Comparison of ENCODE assay signal across 9 mouse cellular contexts in the genomic region with DNA sequence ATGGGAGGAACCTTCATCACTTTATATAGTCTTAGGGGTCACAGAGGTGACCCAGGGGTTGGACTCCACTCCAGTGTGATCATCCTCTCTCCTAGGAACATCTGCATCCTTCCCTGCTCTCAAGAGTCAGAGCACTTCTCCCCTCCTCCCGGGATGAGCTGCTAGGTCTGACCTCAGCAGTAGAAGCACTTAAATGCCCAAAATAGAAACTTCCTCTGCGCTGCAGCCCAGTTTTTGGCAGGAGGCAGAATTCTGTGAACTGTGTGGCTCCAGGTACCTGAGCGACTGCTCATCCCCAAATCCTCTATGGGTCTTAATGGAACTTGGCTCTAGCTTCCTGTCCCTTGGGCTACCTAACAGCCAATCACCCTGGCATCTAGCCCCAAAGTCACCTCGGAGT.
A peak's percentile ranks its signal among the peaks of the same experiment; 100 is the strongest.
DNase-seq lines count a peak whose midpoint lies in the region; ATAC-seq and TF ChIP-seq lines count a peak whose summit lies in the region.
"Had no signal": no experiment of that assay in that cellular context is flagged by ENCODE, and none has a peak within 500 bp of the region (broad histone marks: within the 10 kb centered on the region; RNA-seq: fewer than 3 reads in every experiment).

No protein-coding gene starts in this region.

- WGBS in cerebellum, adult 2 months: 9% methylated on average over 4 of the region's 4 CpGs
- 45% methylated on average over 4 of the region's 4 CpGs for WGBS in kidney, adult 2 months
- 84% methylated on average over 4 of the region's 4 CpGs for WGBS in hindbrain, embryonic 10.5 days
- 75% methylated on average over 4 of the region's 4 CpGs for WGBS in midbrain, embryonic 15.5 days

- no peaks in the 10 kb centered on the region for H3K36me3 ChIP-seq in kidney, adult 2 months (ENCODE audit: control insufficient read depth, insufficient read depth, low read length)
- peaks cover 41% of the 10 kb centered on the region for H3K36me3 ChIP-seq in hindbrain, embryonic 10.5 days
- H3K36me3 ChIP-seq in midbrain, embryonic 15.5 days (replicated peaks): no peaks in the 10 kb centered on the region

- TF ChIP-seq POLR2A in cerebellum, adult 2 months (IDR thresholded peaks at IDR 0.05; ENCODE audit: borderline replicate concordance, insufficient read depth, low read length): no peak
- no peak for TF ChIP-seq POLR2A in kidney, adult 2 months (IDR thresholded peaks at IDR 0.05; ENCODE audit: low read depth, low read length)

- no peak overlapping the region for H3K4me3 ChIP-seq in cerebellum, adult 2 months (replicated peaks; ENCODE audit: insufficient read depth, low read depth, low read length)
- no peak overlapping the region for H3K4me3 ChIP-seq in kidney, adult 2 months (ENCODE audit: insufficient read depth, low read depth, low read length)
- no peak overlapping the region for H3K4me3 ChIP-seq in hindbrain, embryonic 10.5 days
- no peak overlapping the region for H3K4me3 ChIP-seq in midbrain, embryonic 15.5 days

- H3K27me3 ChIP-seq in cerebellum, adult 2 months (ENCODE audit: control insufficient read depth, insufficient read depth, low read length): no peaks in the 10 kb centered on the region
- H3K27me3 ChIP-seq in kidney, adult 2 months (replicated peaks; ENCODE audit: control insufficient read depth, insufficient read depth, low read length): no peaks in the 10 kb centered on the region
- H3K27me3 ChIP-seq in hindbrain, embryonic 10.5 days (ENCODE audit: insufficient read depth, poor library complexity, severe bottlenecking): no peaks in the 10 kb centered on the region
- H3K27me3 ChIP-seq in midbrain, embryonic 15.5 days (replicated peaks): no peaks in the 10 kb centered on the region

- TF ChIP-seq CTCF in cerebellum, adult 2 months (IDR thresholded peaks at IDR 0.05; ENCODE audit: borderline replicate concordance, insufficient read depth, low read depth, low read length): no peak
- no peak for TF ChIP-seq CTCF in kidney, adult 2 months (conservative IDR thresholded peaks at IDR 0.05; ENCODE audit: insufficient read depth, insufficient read length, low read depth, low read length)

- DNase-seq in cerebellum, adult 2 months: peak; percentile 40 to 59
- no peak for DNase-seq in cerebellum, adult 8-10 months
- no peak for DNase-seq in kidney, adult 2 months
- no peak for DNase-seq in kidney, adult 8-10 months
- DNase-seq in hindbrain, embryonic 10.5 days (ENCODE audit: low spot score): no peak
- no peak for DNase-seq in right cerebral cortex, postnatal 10 days (ENCODE audit: low spot score in 2 of 2)
- no peak for DNase-seq in adrenal gland, postnatal 36 days

- no peaks in the 10 kb centered on the region for H3K9me3 ChIP-seq in hindbrain, embryonic 10.5 days
- no peaks in the 10 kb centered on the region for H3K9me3 ChIP-seq in midbrain, embryonic 15.5 days

- H3K9ac ChIP-seq in midbrain, embryonic 15.5 days: no peak overlapping the region
- H3K9ac ChIP-seq: liver, embryonic 14.5 days had no signal

- H3K4me2 ChIP-seq in midbrain, embryonic 15.5 days: no peak overlapping the region

- H3K27ac ChIP-seq in cerebellum, adult 2 months (ENCODE audit: insufficient read depth, low read length): no peak overlapping the region; the same call in 1 of the 2 replicates
- peak overlapping the region; percentile 8; the same call in 1 of the 2 replicates for H3K27ac ChIP-seq in kidney, adult 2 months (ENCODE audit: insufficient read depth, low read depth, low read length)
- H3K27ac ChIP-seq in hindbrain, embryonic 10.5 days: peak overlapping the region; percentile 82; the same call in 1 of the 2 replicates
- peak overlapping the region; percentile 66 for H3K27ac ChIP-seq in midbrain, embryonic 15.5 days
- H3K27ac ChIP-seq: liver, embryonic 14.5 days had no signal

- no peak for ATAC-seq in midbrain, embryonic 15.5 days (replicated peaks)

- peaks cover 18% of the 10 kb centered on the region for H3K4me1 ChIP-seq in cerebellum, adult 2 months (ENCODE audit: control insufficient read depth, insufficient read depth, low read length)
- peaks cover 7% of the 10 kb centered on the region for H3K4me1 ChIP-seq in kidney, adult 2 months (ENCODE audit: control insufficient read depth, insufficient read depth, low read length)
- H3K4me1 ChIP-seq in hindbrain, embryonic 10.5 days (replicated peaks): peaks cover 72% of the 10 kb centered on the region
- H3K4me1 ChIP-seq in midbrain, embryonic 15.5 days: peaks cover 56% of the 10 kb centered on the region

Comparison
In these comparisons a context has a peak if more than half of its experiments do, and no peak if none do; other contexts are left out.
1. DNase-seq: peak in cerebellum, adult 2 months (2 of 2); none in cerebellum, adult 8-10 months (single experiment), kidney, adult 2 months (single experiment), kidney, adult 8-10 months (0 of 2), hindbrain, embryonic 10.5 days (single experiment), right cerebral cortex, postnatal 10 days (0 of 2) and adrenal gland, postnatal 36 days (0 of 2).